Mouse (Mus musculus) C2C12 (cell line): ENCODE results near the gene Jup. TPM values are rescaled to one million over a fixed set of nuclear protein-coding genes. Genes with fewer than 3 reads are reported as not detected.

ENCODE experiments used
- H3K27me3 ChIP-seq: one replicate; pipeline ENCODE4 v1.6.1; 2011; ENCODE audit not compliant: control insufficient read depth, insufficient read depth, insufficient read length
- H3K36me3 ChIP-seq: one replicate; pipeline ENCODE4 v1.6.1; 2011; ENCODE audit not compliant: control insufficient read depth, insufficient read depth
- H3K4me3 ChIP-seq: one replicate; pipeline ENCODE4 v1.5.1; 2011; ENCODE audit warnings: mild to moderate bottlenecking, control low read depth; ENCODE audit not compliant: poor library complexity, insufficient read depth, severe bottlenecking
- H3K79me2 ChIP-seq: one replicate; pipeline ENCODE4 v1.6.1; 2011; ENCODE audit not compliant: control insufficient read depth, insufficient read depth
- H3K79me3 ChIP-seq: one replicate; pipeline ENCODE4 v1.6.1; 2011; ENCODE audit warnings: low read depth, control low read depth
- H3ac ChIP-seq: one replicate; pipeline ENCODE3; 2011; ENCODE audit warnings: low read depth; ENCODE audit not compliant: control insufficient read depth, insufficient read length
- CEBPB ChIP-seq: IDR thresholded peaks from one replicate; pipeline ENCODE4 v1.6.1; 2011; ENCODE audit warnings: low read depth, mild to moderate bottlenecking, control low read depth, moderate library complexity
- CTCF ChIP-seq: IDR thresholded peaks from one replicate; pipeline ENCODE4 v1.5.1; 2011; ENCODE audit not compliant: control insufficient read depth, insufficient read depth, insufficient read length
- FOSL1 ChIP-seq: IDR thresholded peaks from one replicate; pipeline ENCODE4 v1.8.0; 2011; ENCODE audit warnings: mild to moderate bottlenecking, low read length; ENCODE audit not compliant: poor library complexity, insufficient read depth, severe bottlenecking
- MAX ChIP-seq: IDR thresholded peaks from one replicate; pipeline ENCODE4 v1.6.1; 2011; ENCODE audit warnings: mild to moderate bottlenecking, control low read depth
- MYOD1 ChIP-seq: IDR thresholded peaks from one replicate; pipeline ENCODE4 v1.6.1; 2011; ENCODE audit warnings: low read depth; ENCODE audit not compliant: control insufficient read depth, insufficient read length
- MYOG ChIP-seq: IDR thresholded peaks from one replicate; pipeline ENCODE4 v1.6.1; 2011; ENCODE audit not compliant: control insufficient read depth, insufficient read length; ENCODE audit errors: extremely low read depth
- USF1 ChIP-seq: IDR thresholded peaks from one replicate; pipeline ENCODE4 v1.6.1; 2011; ENCODE audit warnings: low read depth, mild to moderate bottlenecking, control low read depth, moderate library complexity
- polyA plus RNA-seq: library from polyadenylated mRNA; unstranded; fragments of >200 nt; fragmentation: generic; extraction: Trizol; gene quantifications from one replicate; pipeline ENCODE4 v1.2.1, GENCODE M21; 2012; ENCODE audit warnings: missing spikeins

Jup gene
- polyA plus RNA-seq, 1 experiment = 127 TPM

GRCm38 (mm10) chr11:100382682-100383081, 14.9 kb downstream of the Jup start:
- peaks cover 12% of the 10 kb centered on the region for H3K79me3 ChIP-seq
- no peak overlapping the region for H3K4me3 ChIP-seq
- H3K36me3 ChIP-seq = peaks cover 80% of the 10 kb centered on the region
- TF ChIP-seq USF1 (no peak), CTCF (no peak), FOSL1 (no peak), MYOD1 (no peak), CEBPB (no peak), MAX (no peak), MYOG (no peak)
- no peaks in the 10 kb centered on the region for H3K27me3 ChIP-seq
- H3ac ChIP-seq = no peak overlapping the region
- H3K79me2 ChIP-seq = peaks cover 18% of the 10 kb centered on the region

- Histone ChIP-seq H3K27me3 (no peaks in the 10 kb centered on the region), H3K4me3 (no peak overlapping the region), H3ac (no peak overlapping the region), H3K36me3 (peaks cover 86% of the 10 kb centered on the region), H3K79me3 (no peaks in the 10 kb centered on the region), H3K79me2 (no peaks in the 10 kb centered on the region)
- TF ChIP-seq MYOD1 = no peak
- TF ChIP-seq USF1 = no peak
- no peak for TF ChIP-seq CTCF
- no peak for TF ChIP-seq FOSL1
- TF ChIP-seq CEBPB = no peak
- TF ChIP-seq MAX = no peak
- no peak for TF ChIP-seq MYOG
Measured at GRCm38 (mm10) chr11:100379311-100379710, 18.3 kb downstream of the Jup start.

- no peaks in the 10 kb centered on the region for H3K27me3 ChIP-seq
- H3ac ChIP-seq = no peak overlapping the region
- H3K79me2 ChIP-seq = no peaks in the 10 kb centered on the region
- peaks cover 85% of the 10 kb centered on the region for H3K36me3 ChIP-seq
- no peaks in the 10 kb centered on the region for H3K79me3 ChIP-seq
- no peak for TF ChIP-seq FOSL1
- TF ChIP-seq MYOG = no peak
- no peak for TF ChIP-seq CEBPB
- TF ChIP-seq MYOD1 = no peak
- no peak for TF ChIP-seq CTCF
- no peak for TF ChIP-seq MAX
- no peak overlapping the region for H3K4me3 ChIP-seq
Measured at GRCm38 (mm10) chr11:100378446-100378845, 19.1 kb downstream of the Jup start.

GRCm38 (mm10) chr11:100377989-100378388, 19.6 kb downstream of the Jup start:
- H3ac ChIP-seq = no peak overlapping the region
- TF ChIP-seq CEBPB (no peak), MYOG (no peak), FOSL1 (no peak), CTCF (no peak), MAX (no peak), USF1 (no peak), MYOD1 (no peak)
- peaks cover 85% of the 10 kb centered on the region for H3K36me3 ChIP-seq
- H3K27me3 ChIP-seq = no peaks in the 10 kb centered on the region
- no peak overlapping the region for H3K4me3 ChIP-seq
- H3K79me3 ChIP-seq = no peaks in the 10 kb centered on the region
- no peaks in the 10 kb centered on the region for H3K79me2 ChIP-seq

- H3K36me3 ChIP-seq = peaks cover 86% of the 10 kb centered on the region
- H3K4me3 ChIP-seq = no peak overlapping the region
- no peaks in the 10 kb centered on the region for H3K79me2 ChIP-seq
- TF ChIP-seq CEBPB (no peak), MYOD1 (no peak), CTCF (no peak), MAX (no peak), FOSL1 (no peak), MYOG (no peak), USF1 (no peak)
- H3ac ChIP-seq = no peak overlapping the region
- H3K27me3 ChIP-seq = no peaks in the 10 kb centered on the region
- no peaks in the 10 kb centered on the region for H3K79me3 ChIP-seq
Measured at GRCm38 (mm10) chr11:100376746-100377389, 20.7 kb downstream of the Jup start.

GRCm38 (mm10) chr11:100376005-100376404, 21.6 kb downstream of the Jup start:
- TF ChIP-seq MYOD1 (peak; percentile 9), MAX (no peak), CEBPB (no peak)
- Histone ChIP-seq H3ac (no peak overlapping the region), H3K4me3 (no peak overlapping the region), H3K36me3 (peaks cover 88% of the 10 kb centered on the region), H3K79me3 (no peaks in the 10 kb centered on the region), H3K79me2 (no peaks in the 10 kb centered on the region), H3K27me3 (no peaks in the 10 kb centered on the region)
